Mouse (Mus musculus): Measurements from ENCODE around the gene Pid1. TPM values are rescaled to one million over a fixed set of nuclear protein-coding genes. Genes with fewer than 3 reads are reported as not detected.
"Not testable (repeated sequence)": the region's sequence is repeated elsewhere in the genome, so short reads cannot be mapped to it uniquely, and the experiment has no call there.

Pid1 gene
- polyA plus RNA-seq, 1 experiment from 2014 or later: 33.5 TPM

DNA sequence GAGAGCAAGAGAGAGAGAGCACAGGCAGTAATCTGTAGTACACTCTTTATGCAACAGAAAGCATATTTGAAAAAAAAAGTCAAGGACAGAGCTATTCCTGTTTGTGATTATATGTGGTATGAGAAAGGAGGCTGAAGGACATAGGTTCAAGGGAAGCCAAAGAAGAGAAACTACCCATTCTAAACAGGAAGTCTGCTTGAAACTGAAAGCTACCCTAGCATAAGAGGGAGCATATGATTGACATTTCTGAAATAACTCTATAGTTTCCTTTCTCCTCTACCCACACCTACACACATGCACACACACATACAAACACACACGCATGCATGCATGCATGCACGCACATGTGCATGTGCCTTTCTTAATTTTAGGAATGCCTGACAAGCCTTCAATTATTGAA, 123.8 kb downstream of the Pid1 start:
- Histone ChIP-seq H3K4me1 (ENCODE audit: control insufficient read depth, insufficient read depth, low read length) (no peaks in the 10 kb centered on the region), H3K27ac (ENCODE audit: low read depth, low read length) (no peak overlapping the region), H3K27me3 (ENCODE audit: control insufficient read depth, insufficient read depth, low read length) (no peaks in the 10 kb centered on the region), H3K4me3 (ENCODE audit: low read length) (no peak overlapping the region), H3K9me3 (ENCODE audit: control insufficient read depth, low read length) (no peaks in the 10 kb centered on the region), H3K4me2 (replicated peaks; ENCODE audit: low read depth, low read length) (no peak overlapping the region), H3K9ac (ENCODE audit: low read depth, low read length) (no peak overlapping the region), H3K36me3 (ENCODE audit: control insufficient read depth, insufficient read depth, low read length) (no peaks in the 10 kb centered on the region)
- 89% methylated on average over 2 of the region's 2 CpGs for WGBS
- no peak for ATAC-seq (ENCODE audit: low FRiP score, low TSS enrichment)

DNA sequence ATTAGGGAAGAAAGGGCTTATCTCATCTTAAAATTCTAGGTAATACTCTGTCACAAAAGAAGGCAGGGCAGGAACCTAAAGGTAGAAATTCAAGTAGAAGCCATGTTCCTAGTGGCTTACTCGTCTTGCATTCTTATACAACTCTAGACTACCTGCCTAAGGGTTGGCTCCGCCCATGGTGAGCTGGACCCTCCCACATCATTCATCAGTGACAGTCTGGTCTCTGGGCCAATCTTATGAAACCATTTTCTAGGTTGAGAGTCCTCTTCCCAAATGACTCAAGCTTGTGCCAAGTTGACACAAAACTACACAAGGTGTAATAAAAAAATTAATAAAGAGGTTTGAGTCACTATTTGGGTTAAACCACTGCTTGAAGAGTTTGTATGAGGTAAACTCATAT, 133.5 kb downstream of the Pid1 start:
- H3K36me3 ChIP-seq (ENCODE audit: control insufficient read depth, insufficient read depth, low read length): no peaks in the 10 kb centered on the region
- WGBS: 89% methylated on average over 2 of the region's 2 CpGs
- ATAC-seq (ENCODE audit: low FRiP score, low TSS enrichment): no peak

DNA sequence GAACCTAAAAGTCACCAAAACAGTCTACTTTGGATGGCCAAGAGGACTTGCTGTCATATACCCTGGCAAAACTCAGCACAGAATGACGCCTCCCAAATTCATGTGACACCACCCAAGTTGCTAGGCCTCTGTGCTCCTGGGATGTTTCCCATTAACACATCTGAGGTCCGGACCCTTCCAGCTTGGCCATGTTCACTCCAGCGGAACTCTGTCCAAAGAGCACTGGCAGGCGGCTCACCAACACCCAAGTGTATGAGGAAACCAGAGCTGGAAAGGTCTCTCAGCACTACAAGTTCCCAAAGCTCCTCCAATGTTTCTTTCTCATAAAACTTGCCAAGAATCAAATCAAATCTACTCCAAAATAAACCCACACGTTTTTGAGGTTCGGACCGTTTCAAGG, 138.4 kb downstream of the Pid1 start:
- no peaks in the 10 kb centered on the region for H3K27me3 ChIP-seq (ENCODE audit: control insufficient read depth, insufficient read depth, low read length)
- no peak overlapping the region for H3K4me2 ChIP-seq (replicated peaks; ENCODE audit: low read depth, low read length)
- no peaks in the 10 kb centered on the region for H3K9me3 ChIP-seq (ENCODE audit: control insufficient read depth, low read length)
- H3K9ac ChIP-seq (ENCODE audit: low read depth, low read length): no peak overlapping the region
- no peaks in the 10 kb centered on the region for H3K36me3 ChIP-seq (ENCODE audit: control insufficient read depth, insufficient read depth, low read length)
- WGBS: 85% methylated on average over 7 of the region's 7 CpGs
- no peaks in the 10 kb centered on the region for H3K4me1 ChIP-seq (ENCODE audit: control insufficient read depth, insufficient read depth, low read length)
- no peak overlapping the region for H3K4me3 ChIP-seq (ENCODE audit: low read length)
- ATAC-seq (ENCODE audit: low FRiP score, low TSS enrichment): no peak
- H3K27ac ChIP-seq (ENCODE audit: low read depth, low read length): no peak overlapping the region

More for the DNA sequence above, 133.5 kb downstream of the Pid1 start:
- no peaks in the 10 kb centered on the region for H3K4me1 ChIP-seq (ENCODE audit: control insufficient read depth, insufficient read depth, low read length)
- H3K9me3 ChIP-seq (ENCODE audit: control insufficient read depth, low read length): no peaks in the 10 kb centered on the region
- H3K9ac ChIP-seq (ENCODE audit: low read depth, low read length): no peak overlapping the region
- H3K27me3 ChIP-seq (ENCODE audit: control insufficient read depth, insufficient read depth, low read length): no peaks in the 10 kb centered on the region
- no peak overlapping the region for H3K27ac ChIP-seq (ENCODE audit: low read depth, low read length)
- H3K4me2 ChIP-seq (replicated peaks; ENCODE audit: low read depth, low read length): no peak overlapping the region
- H3K4me3 ChIP-seq (ENCODE audit: low read length): no peak overlapping the region

DNA sequence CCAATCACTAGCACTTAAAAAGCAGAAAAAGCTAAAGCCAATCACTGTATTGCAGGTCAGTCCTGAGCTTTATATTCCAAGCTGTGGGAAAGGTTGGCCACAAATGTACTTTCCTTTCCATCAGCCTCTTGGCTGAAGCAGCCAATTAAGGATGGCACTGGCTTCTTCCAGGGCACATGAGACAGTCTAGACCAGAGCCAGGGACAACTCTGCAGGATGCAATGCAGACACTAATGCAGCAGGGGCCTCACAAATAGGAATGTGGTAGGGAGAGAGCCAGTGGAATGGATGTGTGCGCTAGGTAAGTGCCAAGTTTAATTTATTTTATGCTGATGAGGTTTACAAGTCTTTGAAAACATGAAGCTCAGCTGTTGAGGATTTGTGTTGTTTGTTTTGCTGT, 141.9 kb downstream of the Pid1 start:
- H3K27me3 ChIP-seq (ENCODE audit: control insufficient read depth, insufficient read depth, low read length): no peaks in the 10 kb centered on the region

DNA sequence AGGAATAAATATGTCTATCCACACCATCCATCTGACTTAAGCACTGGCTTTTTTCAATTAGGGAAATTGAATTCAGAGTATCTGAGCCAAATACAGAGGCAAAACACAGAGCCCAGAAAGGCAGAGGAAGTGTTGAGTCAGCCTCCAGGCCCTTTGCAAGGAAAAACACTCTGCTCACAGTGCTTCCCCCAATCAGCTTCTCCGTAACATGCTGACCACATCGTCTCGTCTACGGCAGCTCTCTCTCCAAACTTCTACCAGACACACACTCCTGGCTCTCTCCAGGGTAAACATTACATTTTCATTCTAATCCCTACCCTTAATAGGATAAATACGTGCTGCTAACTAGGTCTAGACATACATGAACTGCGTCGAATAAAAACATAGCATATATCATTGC, 145.4 kb downstream of the Pid1 start:
- H3K4me1 ChIP-seq (ENCODE audit: control insufficient read depth, insufficient read depth, low read length): no peaks in the 10 kb centered on the region
- H3K9ac ChIP-seq (ENCODE audit: low read depth, low read length): no peak overlapping the region
- H3K4me2 ChIP-seq (replicated peaks; ENCODE audit: low read depth, low read length): no peak overlapping the region
- H3K27ac ChIP-seq (ENCODE audit: low read depth, low read length): no peak overlapping the region
- WGBS: 66% methylated on average over 7 of the region's 7 CpGs
- H3K27me3 ChIP-seq (ENCODE audit: control insufficient read depth, insufficient read depth, low read length): no peaks in the 10 kb centered on the region
- no peaks in the 10 kb centered on the region for H3K36me3 ChIP-seq (ENCODE audit: control insufficient read depth, insufficient read depth, low read length)
- no peaks in the 10 kb centered on the region for H3K9me3 ChIP-seq (ENCODE audit: control insufficient read depth, low read length)
- ATAC-seq (ENCODE audit: low FRiP score, low TSS enrichment): no peak
- no peak overlapping the region for H3K4me3 ChIP-seq (ENCODE audit: low read length)

More for the DNA sequence above, 141.9 kb downstream of the Pid1 start:
- Histone ChIP-seq H3K4me2 (replicated peaks; ENCODE audit: low read depth, low read length) (no peak overlapping the region), H3K9ac (ENCODE audit: low read depth, low read length) (no peak overlapping the region), H3K4me1 (ENCODE audit: control insufficient read depth, insufficient read depth, low read length) (no peaks in the 10 kb centered on the region), H3K9me3 (ENCODE audit: control insufficient read depth, low read length) (no peaks in the 10 kb centered on the region), H3K36me3 (ENCODE audit: control insufficient read depth, insufficient read depth, low read length) (no peaks in the 10 kb centered on the region), H3K4me3 (ENCODE audit: low read length) (no peak overlapping the region), H3K27ac (ENCODE audit: low read depth, low read length) (no peak overlapping the region)
- no peak for ATAC-seq (ENCODE audit: low FRiP score, low TSS enrichment)
- 89% methylated on average over 1 of the region's 1 CpGs for WGBS

DNA sequence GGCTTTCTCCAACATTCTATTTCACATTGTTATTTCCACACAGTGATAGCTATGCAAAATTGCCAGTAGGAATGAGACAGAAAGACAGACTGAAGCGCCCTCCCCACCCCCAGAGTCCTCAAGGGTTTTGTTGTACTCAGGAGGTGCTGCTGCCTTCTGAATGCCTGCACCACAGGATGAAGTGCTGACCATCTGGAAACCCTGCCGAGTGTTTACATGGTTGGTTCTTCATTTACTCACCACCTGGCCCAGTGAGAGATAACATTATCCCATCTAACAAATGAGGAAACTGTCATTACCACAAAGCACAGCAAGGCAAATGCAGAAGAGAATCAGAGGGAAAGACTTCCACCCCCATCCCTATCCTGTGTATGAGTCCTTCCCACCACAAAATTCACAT, 146.2 kb downstream of the Pid1 start:
- ATAC-seq (ENCODE audit: low FRiP score, low TSS enrichment): no peak
- no peak overlapping the region for H3K27ac ChIP-seq (ENCODE audit: low read depth, low read length)
- H3K9ac ChIP-seq (ENCODE audit: low read depth, low read length): no peak overlapping the region
- no peak overlapping the region for H3K4me2 ChIP-seq (replicated peaks; ENCODE audit: low read depth, low read length)
- WGBS: 40% methylated on average over 2 of the region's 2 CpGs
- 0 out of 2 replicates have a peak, but pooled peaks cover 2% of the 10 kb centered on the region for H3K4me1 ChIP-seq (ENCODE audit: control insufficient read depth, insufficient read depth, low read length)
- H3K4me3 ChIP-seq (ENCODE audit: low read length): no peak overlapping the region
- no peaks in the 10 kb centered on the region for H3K9me3 ChIP-seq (ENCODE audit: control insufficient read depth, low read length)
- H3K27me3 ChIP-seq (ENCODE audit: control insufficient read depth, insufficient read depth, low read length): no peaks in the 10 kb centered on the region
- H3K36me3 ChIP-seq (ENCODE audit: control insufficient read depth, insufficient read depth, low read length): no peaks in the 10 kb centered on the region

DNA sequence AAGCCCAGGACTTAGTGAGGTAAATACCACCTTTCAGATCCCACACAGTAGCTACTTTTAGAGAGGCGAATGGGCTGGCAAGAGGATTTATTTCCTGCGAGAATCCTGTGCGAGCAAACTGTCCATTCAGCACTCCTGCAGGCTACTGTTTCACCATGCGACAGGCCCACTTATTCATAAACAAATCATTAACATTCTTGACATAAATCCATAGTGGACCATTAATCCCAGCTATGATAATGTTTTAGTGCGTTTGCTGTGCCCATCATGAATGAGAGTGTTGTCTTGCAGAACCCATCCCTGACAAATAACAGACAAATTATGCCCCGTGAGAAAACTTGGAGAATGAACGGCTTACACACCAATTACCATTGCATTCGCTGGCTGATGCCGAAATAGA, 152.5 kb downstream of the Pid1 start:
- ATAC-seq (ENCODE audit: low FRiP score, low TSS enrichment): no peak
- H3K9me3 ChIP-seq (ENCODE audit: control insufficient read depth, low read length): no peaks in the 10 kb centered on the region
- no peak overlapping the region for H3K9ac ChIP-seq (ENCODE audit: low read depth, low read length)
- no peaks in the 10 kb centered on the region for H3K36me3 ChIP-seq (ENCODE audit: control insufficient read depth, insufficient read depth, low read length)
- H3K4me3 ChIP-seq (ENCODE audit: low read length): no peak overlapping the region
- no peaks in the 10 kb centered on the region for H3K27me3 ChIP-seq (ENCODE audit: control insufficient read depth, insufficient read depth, low read length)
- no peak overlapping the region for H3K27ac ChIP-seq (ENCODE audit: low read depth, low read length)
- 0 out of 2 replicates have a peak, but pooled peaks cover 2% of the 10 kb centered on the region for H3K4me1 ChIP-seq (ENCODE audit: control insufficient read depth, insufficient read depth, low read length)
- WGBS: 53% methylated on average over 9 of the region's 9 CpGs
- no peak overlapping the region for H3K4me2 ChIP-seq (replicated peaks; ENCODE audit: low read depth, low read length)

DNA sequence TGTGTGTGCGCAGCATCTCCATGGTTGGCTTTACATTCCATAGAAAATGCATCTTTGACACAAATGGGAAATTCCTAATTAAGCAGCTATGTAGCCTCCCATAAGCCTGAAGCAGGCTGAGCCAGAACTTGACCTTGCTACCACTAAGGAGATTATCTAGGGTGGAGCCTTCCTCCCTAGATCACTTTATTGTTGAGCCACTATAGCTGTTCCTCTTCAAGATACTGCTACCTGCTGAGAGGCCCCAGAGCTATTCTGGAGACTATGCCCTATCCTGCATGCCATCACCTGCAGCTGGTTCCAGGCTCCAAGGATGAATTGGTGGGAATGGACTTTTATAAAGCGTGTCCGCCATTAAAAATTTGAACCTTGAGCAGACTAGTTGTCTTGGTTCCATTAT, 158.2 kb downstream of the Pid1 start:
- H3K4me2 ChIP-seq (replicated peaks; ENCODE audit: low read depth, low read length); H3K4me3 ChIP-seq (ENCODE audit: low read length); H3K27ac ChIP-seq (ENCODE audit: low read depth, low read length); ATAC-seq (ENCODE audit: low FRiP score, low TSS enrichment); H3K27me3 ChIP-seq (ENCODE audit: control insufficient read depth, insufficient read depth, low read length); H3K4me1 ChIP-seq (ENCODE audit: control insufficient read depth, insufficient read depth, low read length); H3K36me3 ChIP-seq (ENCODE audit: control insufficient read depth, insufficient read depth, low read length); H3K9ac ChIP-seq (ENCODE audit: low read depth, low read length); H3K9me3 ChIP-seq (ENCODE audit: control insufficient read depth, low read length): not testable (repeated sequence)
- 95% methylated on average over 3 of the region's 3 CpGs for WGBS

DNA sequence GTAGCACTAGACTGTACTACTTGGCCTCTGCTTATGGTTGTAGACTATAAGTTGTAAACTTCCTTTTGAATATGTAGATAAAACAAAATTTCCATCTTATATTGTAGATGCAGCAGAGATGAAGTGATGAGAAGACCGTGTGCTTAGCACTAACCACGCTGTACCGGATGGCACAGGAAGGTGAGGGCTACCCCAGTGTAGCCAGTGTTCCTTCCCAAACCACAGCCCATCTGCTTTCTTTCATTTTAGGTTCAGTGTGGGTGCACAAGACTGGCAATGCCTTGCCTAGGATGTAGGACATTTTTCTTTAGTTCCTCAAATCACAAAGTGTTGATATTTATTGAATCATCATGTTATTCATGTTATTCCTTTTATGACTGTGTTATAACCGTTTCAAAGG, 160.5 kb downstream of the Pid1 start:
- no peak overlapping the region for H3K4me2 ChIP-seq (replicated peaks; ENCODE audit: low read depth, low read length)
- H3K4me3 ChIP-seq (ENCODE audit: low read length): no peak overlapping the region
- no peak overlapping the region for H3K9ac ChIP-seq (ENCODE audit: low read depth, low read length)
- no peaks in the 10 kb centered on the region for H3K9me3 ChIP-seq (ENCODE audit: control insufficient read depth, low read length)
- H3K27ac ChIP-seq (ENCODE audit: low read depth, low read length): no peak overlapping the region
- H3K4me1 ChIP-seq (ENCODE audit: control insufficient read depth, insufficient read depth, low read length): no peaks in the 10 kb centered on the region
- 80% methylated on average over 4 of the region's 4 CpGs for WGBS
- no peaks in the 10 kb centered on the region for H3K36me3 ChIP-seq (ENCODE audit: control insufficient read depth, insufficient read depth, low read length)
- ATAC-seq (ENCODE audit: low FRiP score, low TSS enrichment): no peak
- no peaks in the 10 kb centered on the region for H3K27me3 ChIP-seq (ENCODE audit: control insufficient read depth, insufficient read depth, low read length)

DNA sequence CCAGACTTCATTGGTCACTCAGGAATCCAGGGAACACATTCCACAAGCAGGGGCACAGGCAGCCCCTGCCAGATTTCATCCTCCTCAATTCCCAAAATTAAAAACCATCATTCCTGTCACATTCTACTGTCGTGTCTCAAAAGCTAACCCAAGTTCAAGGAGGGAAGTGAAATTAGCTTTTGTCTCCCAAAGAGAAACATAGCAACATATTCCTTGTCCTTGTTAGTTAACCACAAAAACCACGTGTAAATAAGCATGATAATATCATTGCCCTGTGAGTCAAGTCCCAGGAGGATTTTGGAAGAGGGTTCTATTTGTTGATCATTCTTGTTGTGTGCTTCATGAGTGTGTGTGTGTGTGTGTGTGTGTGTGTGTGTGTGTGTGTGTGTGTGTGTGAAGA, 164.1 kb downstream of the Pid1 start:
- WGBS: 50% methylated on average over 2 of the region's 2 CpGs
- H3K4me2 ChIP-seq (replicated peaks; ENCODE audit: low read depth, low read length): no peak overlapping the region
- no peaks in the 10 kb centered on the region for H3K4me1 ChIP-seq (ENCODE audit: control insufficient read depth, insufficient read depth, low read length)
- no peaks in the 10 kb centered on the region for H3K9me3 ChIP-seq (ENCODE audit: control insufficient read depth, low read length)
- no peak overlapping the region for H3K27ac ChIP-seq (ENCODE audit: low read depth, low read length)
- no peak overlapping the region for H3K4me3 ChIP-seq (ENCODE audit: low read length)
- no peak overlapping the region for H3K9ac ChIP-seq (ENCODE audit: low read depth, low read length)
- no peak for ATAC-seq (ENCODE audit: low FRiP score, low TSS enrichment)
- no peaks in the 10 kb centered on the region for H3K36me3 ChIP-seq (ENCODE audit: control insufficient read depth, insufficient read depth, low read length)
- H3K27me3 ChIP-seq (ENCODE audit: control insufficient read depth, insufficient read depth, low read length): no peaks in the 10 kb centered on the region

Measured in kidney, embryonic 14.5 days (tissue).